Mouse (Mus musculus) CH12.LX (cell line): Measurements from ENCODE around the gene Slc26a6.

Experiments
- CTCF ChIP-seq, 2 experiments: IDR thresholded peaks in 1 of 2; conservative IDR thresholded peaks in 1 of 2; 2 replicates each; pipeline ENCODE4 v1.5.1; 2011 to 2012; ENCODE audit warnings: low read depth in 2 of 2, low read length in 2 of 2, improper control_type of control experiment in 1 of 2, inconsistent platforms in 1 of 2, mild to moderate bottlenecking in 1 of 2, moderate library complexity in 1 of 2
- EP300 ChIP-seq: IDR thresholded peaks from 2 replicates; pipeline ENCODE4 v1.6.1; 2011; ENCODE audit warnings: low read length, improper control_type of control experiment
- IRF4 ChIP-seq: IDR thresholded peaks from 2 replicates; pipeline ENCODE4 v1.6.1; 2014; ENCODE audit warnings: low read depth, mild to moderate bottlenecking, inconsistent platforms, low read length, improper control_type of control experiment
- KAT2A ChIP-seq: IDR thresholded peaks from 2 replicates; pipeline ENCODE4 v1.6.1; 2012; ENCODE audit warnings: low read length, improper control_type of control experiment, inconsistent platforms; ENCODE audit not compliant: insufficient replicate concordance
- MXI1 ChIP-seq: IDR thresholded peaks from 2 replicates; pipeline ENCODE4 v1.6.1; 2011; ENCODE audit warnings: mild to moderate bottlenecking, low read depth, low read length, improper control_type of control experiment
- POLR2A ChIP-seq: IDR thresholded peaks from 2 replicates; pipeline ENCODE4 v1.6.1; 2011; ENCODE audit warnings: low read depth, mild to moderate bottlenecking, improper control_type of control experiment, low read length
- POLR2AphosphoS2 ChIP-seq: IDR thresholded peaks from 2 replicates; pipeline ENCODE4 v1.6.1; 2011; ENCODE audit warnings: low read depth, low read length, improper control_type of control experiment
- SIN3A ChIP-seq: IDR thresholded peaks from 2 replicates; pipeline ENCODE4 v1.6.1; 2012; ENCODE audit warnings: low read length, improper control_type of control experiment, inconsistent platforms
- SMC3 ChIP-seq: IDR thresholded peaks from 2 replicates; pipeline ENCODE4 v1.6.1; 2011; ENCODE audit warnings: low read depth, low read length, improper control_type of control experiment
- TCF12 ChIP-seq: IDR thresholded peaks from 2 replicates; pipeline ENCODE4 v1.6.1; 2014; ENCODE audit warnings: low read depth, mild to moderate bottlenecking, inconsistent platforms, low read length, improper control_type of control experiment
- UBTF ChIP-seq: IDR thresholded peaks from 2 replicates; pipeline ENCODE4 v1.6.1; 2012; ENCODE audit warnings: low read depth, mild to moderate bottlenecking, inconsistent platforms, low read length, improper control_type of control experiment, moderate library complexity
- ZC3H11A ChIP-seq: IDR thresholded peaks from 2 replicates; pipeline ENCODE4 v1.6.1; 2012; ENCODE audit warnings: low read depth, mild to moderate bottlenecking, inconsistent platforms, low read length, improper control_type of control experiment

- no peak for TF ChIP-seq TCF12
- no peak for TF ChIP-seq CTCF (conservative IDR thresholded peaks at IDR 0.05 in 1 of 2, IDR thresholded peaks at IDR 0.05 in 1 of 2; ENCODE audit: low read depth in 2 of 2, low read length in 2 of 2)
- TF ChIP-seq ZC3H11A: no peak
- no peak for TF ChIP-seq IRF4
- TF ChIP-seq EP300: no peak
- TF ChIP-seq KAT2A: no peak
- TF ChIP-seq SIN3A: no peak
- no peak for TF ChIP-seq UBTF
- TF ChIP-seq POLR2AphosphoS2: no peak
- no peak for TF ChIP-seq SMC3
- TF ChIP-seq MXI1: no peak
- TF ChIP-seq POLR2A: no peak
Observed at GRCm38 (mm10) chr9:108824144-108824685, 28.9 kb upstream of the Slc26a6 start.
